Mouse (Mus musculus): ENCODE results near the gene Zfp280d. TPM values are rescaled to one million over a fixed set of nuclear protein-coding genes. Genes with fewer than 3 reads are reported as not detected.
A peak's percentile ranks its signal among the peaks of the same experiment; 100 is the strongest.

The Zfp280d gene
- 10 to 100 TPM; 17.9 to 20.8 TPM for total RNA-seq (2021)

DNA sequence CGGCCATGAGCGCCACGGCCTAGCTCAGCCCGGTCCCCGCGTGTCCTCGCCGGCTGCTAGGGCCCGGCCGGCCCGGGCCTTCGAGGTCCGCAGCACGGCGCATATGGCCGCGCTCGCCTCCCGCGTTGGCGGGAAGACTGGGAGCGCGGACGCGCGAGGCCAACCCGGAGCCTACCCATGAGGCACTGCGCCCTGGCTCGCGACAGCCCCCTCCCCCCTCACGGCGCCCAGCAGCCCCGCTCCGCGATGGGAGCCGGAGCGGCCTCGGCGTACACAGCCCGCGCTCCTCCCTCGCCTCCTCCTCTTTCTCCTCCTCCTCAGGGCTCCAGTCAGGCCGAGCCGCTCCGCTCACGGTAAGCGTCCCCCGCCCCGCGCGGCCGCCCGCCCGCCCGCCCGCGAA is at the start of gene Zfp280d:
Zfp280d (plus strand) TSS at position 184 of the 400 bp plus-strand sequence.
- intact Hi-C loops (cut with DNase I): loop anchor here (5.0 kb wide), 1 partner anchor 162 kb away; the partner anchor contains the start of gene Tcf12

GRCm38 (mm10) chr9:72226536-72226935 is 48.1 kb upstream of the Zfp280d start:
- intact Hi-C loops (cut with DNase I): no loop called here
- DNase-seq (ENCODE audit: low spot score): no peak

More for the DNA sequence above, at the start of gene Zfp280d:
- peak; percentile 88 for DNase-seq (ENCODE audit: low spot score)

DNA sequence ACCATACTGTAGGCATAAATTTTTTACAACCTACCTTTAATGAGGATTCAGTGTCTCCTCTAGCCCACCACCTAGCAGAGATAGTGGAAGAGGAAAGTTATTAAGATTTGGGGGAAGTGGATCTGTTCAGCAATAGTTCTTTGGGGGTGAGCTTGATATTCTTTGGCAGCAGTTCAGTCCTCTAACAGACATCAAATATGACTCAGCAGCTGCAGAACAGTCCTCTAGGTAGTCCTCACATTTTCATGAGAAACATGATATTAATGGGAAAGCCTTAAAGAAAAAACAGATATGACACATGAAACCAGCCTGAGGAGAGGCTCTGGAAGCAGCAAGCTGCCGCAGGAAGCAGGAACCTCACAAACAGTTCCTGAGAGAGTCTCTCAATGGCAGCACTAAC is 22.0 kb upstream of the Zfp280d start:
- intact Hi-C loops (cut with DNase I): no loop called here
- DNase-seq (ENCODE audit: low spot score): no peak

DNA sequence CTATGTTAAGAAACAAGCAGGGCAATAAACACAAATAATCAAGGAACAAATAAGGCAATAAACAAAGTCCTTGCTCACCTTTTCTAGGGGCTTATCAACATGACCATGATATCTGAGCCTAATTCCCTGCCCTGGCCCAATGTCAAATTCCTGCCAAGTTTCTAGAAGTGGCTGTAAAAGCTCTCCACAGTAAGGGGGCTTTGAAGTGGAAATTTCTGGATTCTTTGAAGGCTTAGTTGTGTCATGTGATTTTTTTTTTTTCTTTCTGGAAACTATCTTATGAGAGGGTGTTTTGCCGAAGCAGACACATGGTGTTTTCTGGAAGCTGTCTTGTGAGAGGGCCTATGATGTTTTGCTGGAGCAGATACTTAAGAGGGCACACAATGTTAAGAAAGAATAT is 19.4 kb upstream of the Zfp280d start:
- intact Hi-C loops (cut with DNase I): no loop called here
- no peak for DNase-seq (ENCODE audit: low spot score)

GRCm38 (mm10) chr9:72256646-72257045 is 18.0 kb upstream of the Zfp280d start:
- no peak for DNase-seq (ENCODE audit: low spot score)
- intact Hi-C loops (cut with DNase I): no loop called here

DNA sequence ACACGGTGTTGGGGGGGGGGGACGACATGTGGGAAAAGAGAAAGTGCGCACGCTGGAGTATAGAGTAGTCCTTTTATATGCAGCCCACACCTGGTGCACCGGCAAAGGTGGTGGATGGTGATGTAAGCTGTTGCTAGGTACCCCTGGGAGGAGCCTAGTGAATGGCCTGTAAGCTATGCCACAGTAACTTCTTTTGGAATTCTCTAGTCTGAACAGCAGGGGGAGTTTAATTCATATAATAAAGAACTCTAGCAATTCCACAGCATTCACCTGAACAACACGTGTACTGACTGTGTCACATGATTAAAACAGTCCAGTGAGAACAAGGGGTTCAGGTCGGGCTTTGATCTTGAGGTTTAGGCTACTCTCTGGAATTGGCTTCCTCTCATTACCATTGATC is 14.3 kb upstream of the Zfp280d start:
- intact Hi-C loops (cut with DNase I): loop anchor here (1.0 kb wide), 1 partner anchor 148 kb away; no protein-coding TSS in a partner anchor
- no peak for DNase-seq (ENCODE audit: low spot score)

- intact Hi-C loops (cut with DNase I): no loop called here
- no peak for DNase-seq (ENCODE audit: low spot score)
Measured at GRCm38 (mm10) chr9:72264859-72265258, 9.8 kb upstream of the Zfp280d start.

DNA sequence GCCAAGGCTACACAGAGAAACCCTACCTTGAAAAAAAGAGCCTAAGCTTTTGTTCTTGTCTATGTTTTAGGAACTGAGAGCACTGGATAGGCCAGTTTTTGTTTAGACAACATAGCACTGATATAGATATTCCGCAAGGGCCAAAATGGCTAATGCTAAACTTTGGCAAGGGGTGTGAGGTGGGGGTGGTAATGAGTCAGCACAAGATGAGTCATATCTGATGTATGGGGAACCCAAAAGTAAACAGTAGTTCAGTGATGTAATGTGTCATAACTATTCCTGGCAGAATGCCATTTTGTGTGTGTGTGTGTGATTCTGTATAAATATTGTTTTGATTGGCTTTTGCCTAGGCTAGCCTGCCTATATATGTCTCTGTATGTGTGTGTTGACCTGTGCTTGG is 4.5 kb upstream of the Zfp280d start:
- no peak for DNase-seq (ENCODE audit: low spot score)

GRCm38 (mm10) chr9:72273646-72274410 is 832 bp upstream of the Zfp280d start:
- intact Hi-C loops (cut with DNase I): no loop called here
- no peak for DNase-seq (ENCODE audit: low spot score)

More for the DNA sequence above, 4.5 kb upstream of the Zfp280d start:
- intact Hi-C loops (cut with DNase I): no loop called here

GRCm38 (mm10) chr9:72275101-72275978 is 680 bp downstream of the Zfp280d start:
- DNase-seq (ENCODE audit: low spot score): peak; percentile 4
- intact Hi-C loops (cut with DNase I): loop anchor here (5.0 kb wide), 1 partner anchor 163 kb away; the partner anchor contains the start of gene Tcf12

DNA sequence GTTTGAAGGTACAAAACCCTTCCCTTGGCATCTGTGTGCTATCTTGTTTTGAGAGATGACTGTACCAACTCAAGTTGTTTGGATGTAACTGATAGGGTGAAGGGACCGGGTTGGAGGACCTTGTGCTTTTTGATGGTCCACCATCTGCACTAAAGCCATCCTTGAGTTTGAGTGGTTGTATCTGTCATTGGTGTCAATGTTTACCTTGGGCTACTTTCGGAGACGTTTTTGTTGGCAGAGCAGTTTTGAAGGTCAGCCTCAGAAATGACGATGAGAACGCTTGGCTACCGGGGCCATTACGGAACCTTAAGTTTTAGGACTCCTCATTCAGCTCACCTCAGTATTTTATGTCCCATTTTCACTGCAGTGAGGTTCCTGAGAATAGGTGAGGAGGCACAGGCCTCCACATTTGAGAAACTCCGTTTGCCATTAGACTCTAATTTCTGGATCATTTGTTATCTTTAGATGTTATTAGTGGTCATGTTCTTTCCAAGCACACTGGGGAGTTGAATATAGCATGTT is 1.4 kb downstream of the Zfp280d start:
- no peak for DNase-seq (ENCODE audit: low spot score)
- intact Hi-C loops (cut with DNase I): loop anchor here (5.0 kb wide), 1 partner anchor 164 kb away; the partner anchor contains the start of gene Tcf12

- intact Hi-C loops (cut with DNase I): loop anchor here (5.0 kb wide), 1 partner anchor 165 kb away; the partner anchor contains the start of gene Tcf12
- DNase-seq (ENCODE audit: low spot score): no peak
Measured at GRCm38 (mm10) chr9:72276941-72277340, 2.3 kb downstream of the Zfp280d start.

DNA sequence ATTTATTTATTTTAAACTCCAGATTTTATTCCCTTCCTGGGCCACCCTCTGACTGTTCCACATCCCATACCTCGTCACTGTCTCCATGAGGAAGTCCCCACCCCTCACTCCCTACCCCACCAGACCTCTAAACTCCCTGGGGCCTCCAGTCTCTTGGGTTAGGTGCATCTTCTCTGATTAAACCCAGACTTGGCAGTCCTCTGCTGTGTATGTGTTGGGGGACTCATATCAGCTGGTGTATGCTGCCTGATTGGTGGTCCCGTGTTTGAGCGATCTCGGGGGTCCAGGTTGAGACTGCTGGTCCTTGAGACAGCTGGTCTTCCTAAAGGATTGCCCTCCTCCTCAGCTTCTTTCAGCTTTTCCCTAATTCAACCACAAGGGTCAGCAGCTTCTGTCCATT is 5.3 kb downstream of the Zfp280d start:
- intact Hi-C loops (cut with DNase I): loop anchor here (5.0 kb wide), 1 partner anchor 168 kb away; the partner anchor contains the start of gene Tcf12

DNA sequence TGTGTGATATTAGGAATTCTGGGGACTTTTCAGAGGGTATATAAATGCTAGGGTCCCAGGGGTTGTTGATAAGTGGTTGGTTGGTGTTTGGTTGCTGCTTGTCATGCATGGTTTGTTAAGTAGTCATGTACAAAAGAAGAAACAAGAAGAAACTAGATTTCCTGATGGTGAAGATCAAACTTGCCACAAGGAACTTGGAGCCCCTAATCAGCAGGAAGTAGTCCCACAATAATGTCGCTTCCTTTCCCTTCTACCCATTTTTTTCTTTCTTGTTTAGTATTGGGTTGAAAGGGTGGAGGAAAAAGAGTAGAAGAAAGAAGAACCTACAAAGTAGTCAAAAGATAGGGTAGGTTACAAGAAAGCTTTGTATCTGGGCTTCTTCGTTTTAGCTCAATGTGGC is 13.0 kb downstream of the Zfp280d start:
- intact Hi-C loops (cut with DNase I): no loop called here
- DNase-seq (ENCODE audit: low spot score): no peak

More for the DNA sequence above, 5.3 kb downstream of the Zfp280d start:
- no peak for DNase-seq (ENCODE audit: low spot score)

- no peak for DNase-seq (ENCODE audit: low spot score)
Measured at GRCm38 (mm10) chr9:72288210-72288609, 13.6 kb downstream of the Zfp280d start.

GRCm38 (mm10) chr9:72289094-72289493 is 14.4 kb downstream of the Zfp280d start:
- DNase-seq (ENCODE audit: low spot score): no peak
- intact Hi-C loops (cut with DNase I): no loop called here

More at GRCm38 (mm10) chr9:72288210-72288609, 13.6 kb downstream of the Zfp280d start:
- intact Hi-C loops (cut with DNase I): no loop called here

GRCm38 (mm10) chr9:72294076-72294475 is 19.4 kb downstream of the Zfp280d start:
- no peak for DNase-seq (ENCODE audit: low spot score)
- intact Hi-C loops (cut with DNase I): no loop called here

DNA sequence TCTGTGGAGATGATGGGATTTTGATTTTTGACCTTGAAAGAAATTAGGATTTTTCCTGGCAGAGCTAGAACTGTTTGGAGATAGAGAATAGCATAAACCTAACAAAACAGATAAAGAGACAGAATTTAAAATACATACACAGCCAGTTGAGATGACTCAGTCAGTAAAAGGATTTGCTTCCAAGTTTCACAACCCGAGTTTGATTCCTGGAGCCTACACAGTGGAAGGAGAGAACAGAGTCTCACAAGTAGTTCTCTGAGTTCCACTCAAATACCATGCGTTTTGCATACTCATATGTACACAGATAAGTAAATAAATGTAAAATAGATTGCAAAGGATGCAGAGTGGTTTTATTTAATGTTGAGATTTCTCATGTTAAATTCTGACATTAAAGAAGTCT is 35.1 kb downstream of the Zfp280d start:
- DNase-seq (ENCODE audit: low spot score): no peak
- intact Hi-C loops (cut with DNase I): no loop called here

DNA sequence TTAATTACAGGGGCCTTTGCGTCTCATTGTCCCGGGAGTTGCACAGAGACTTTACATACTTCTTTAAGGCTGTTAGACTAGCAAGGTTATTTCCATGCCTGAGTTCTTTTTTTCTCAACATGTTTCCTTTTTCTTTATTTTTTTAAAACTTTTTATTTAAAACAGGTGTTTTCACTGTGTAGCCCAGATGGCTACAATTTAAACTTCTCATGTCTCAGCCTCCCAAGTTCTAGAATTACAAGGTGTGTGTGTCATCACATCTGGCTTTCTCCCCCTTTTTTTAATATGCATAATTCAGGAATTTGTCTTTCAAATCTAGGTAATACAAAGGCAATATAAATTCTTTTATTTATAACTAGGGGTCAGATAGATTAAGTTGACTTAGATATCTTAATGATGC is 58.6 kb downstream of the Zfp280d start:
- intact Hi-C loops (cut with DNase I): no loop called here
- no peak for DNase-seq (ENCODE audit: low spot score)

- no peak for DNase-seq (ENCODE audit: low spot score)
- intact Hi-C loops (cut with DNase I): no loop called here
Measured at GRCm38 (mm10) chr9:72336069-72336468, 61.4 kb downstream of the Zfp280d start.
